Mouse (Mus musculus): ENCODE data around the gene Vmn1r215. TPM values are rescaled to one million over a fixed set of nuclear protein-coding genes. Genes with fewer than 3 reads are reported as not detected.

The Vmn1r215 gene
- polyA plus RNA-seq, 1 experiment from 2014 or later, result not detected

Other genes with a start within 250 kb of the Vmn1r215 start
- gene Vmn1r210, start 236.7 kb upstream of the Vmn1r215 start, polyA plus RNA-seq (2014; fragmentation: Nextera tagmentation; extraction: Ambion mirVana), result not detected in 2 replicates
- not detected in 2 replicates for gene Vmn1r211, start 210.5 kb upstream of the Vmn1r215 start, polyA plus RNA-seq (2014; fragmentation: Nextera tagmentation; extraction: Ambion mirVana)
- not detected in 2 replicates for gene Vmn1r212, start 183.8 kb upstream of the Vmn1r215 start, polyA plus RNA-seq (2014; fragmentation: Nextera tagmentation; extraction: Ambion mirVana)
- not detected in 2 replicates for gene Vmn1r213, start 60.4 kb upstream of the Vmn1r215 start, polyA plus RNA-seq (2014; fragmentation: Nextera tagmentation; extraction: Ambion mirVana)
- gene Vmn1r214, start 37.6 kb upstream of the Vmn1r215 start, polyA plus RNA-seq (2014; fragmentation: Nextera tagmentation; extraction: Ambion mirVana), result not detected in 2 replicates
- gene Vmn1r217, start 50.2 kb downstream of the Vmn1r215 start, polyA plus RNA-seq (2014; fragmentation: Nextera tagmentation; extraction: Ambion mirVana), result not detected in 2 replicates
- not detected in 2 replicates for gene Vmn1r218, start 65.1 kb downstream of the Vmn1r215 start, polyA plus RNA-seq (2014; fragmentation: Nextera tagmentation; extraction: Ambion mirVana)
- gene Vmn1r219, start 91.3 kb downstream of the Vmn1r215 start, polyA plus RNA-seq (2014; fragmentation: Nextera tagmentation; extraction: Ambion mirVana), result not detected in 2 replicates
- gene Vmn1r220, start 120.0 kb downstream of the Vmn1r215 start, polyA plus RNA-seq (2014; fragmentation: Nextera tagmentation; extraction: Ambion mirVana), result not detected in 2 replicates
- gene Vmn1r221, start 146.1 kb downstream of the Vmn1r215 start, polyA plus RNA-seq (2014; fragmentation: Nextera tagmentation; extraction: Ambion mirVana), result not detected in 2 replicates
- gene Vmn1r222, start 167.9 kb downstream of the Vmn1r215 start, polyA plus RNA-seq (2014; fragmentation: Nextera tagmentation; extraction: Ambion mirVana), result not detected in 2 replicates
- gene Vmn1r223, start 179.1 kb downstream of the Vmn1r215 start, polyA plus RNA-seq (2014; fragmentation: Nextera tagmentation; extraction: Ambion mirVana), result not detected in 2 replicates